Mouse (Mus musculus): ENCODE data around the gene Tlx1. TPM values are rescaled to one million over a fixed set of nuclear protein-coding genes. Genes with fewer than 3 reads are reported as not detected.

Tlx1 gene
- total RNA-seq, 2 experiments from 2014 or later = not detected

Other genes starting within 250 kb of the Tlx1 start
- 17.7 and 27.2 TPM in 2 replicates for gene Slf2, start 219.5 kb upstream of the Tlx1 start, total RNA-seq (2015; ENCODE audit: low replicate concordance)
- gene Slf2, start 219.5 kb upstream of the Tlx1 start, total RNA-seq (2017; ENCODE audit: low replicate concordance) = 26.5 and 29.4 TPM in 2 replicates
- gene Sema4g, start 161.6 kb upstream of the Tlx1 start, total RNA-seq (2015; ENCODE audit: low replicate concordance) = 0.36 TPM in 1 of 2 replicates, not detected in the other
- 0.39 TPM in 1 of 2 replicates, not detected in the other for gene Sema4g, start 161.6 kb upstream of the Tlx1 start, total RNA-seq (2017; ENCODE audit: low replicate concordance)
- 2.9 and 4.3 TPM in 2 replicates for gene Twnk, start 145.0 kb upstream of the Tlx1 start, total RNA-seq (2015; ENCODE audit: low replicate concordance)
- gene Twnk, start 145.0 kb upstream of the Tlx1 start, total RNA-seq (2017; ENCODE audit: low replicate concordance) = 1.4 and 2.0 TPM in 2 replicates
- gene Mrpl43, start 144.2 kb upstream of the Tlx1 start, total RNA-seq (2015; ENCODE audit: low replicate concordance) = 15.5 and 19.3 TPM in 2 replicates
- gene Mrpl43, start 144.2 kb upstream of the Tlx1 start, total RNA-seq (2017; ENCODE audit: low replicate concordance) = 8.4 and 11.4 TPM in 2 replicates
- 3.8 TPM in 1 of 2 replicates, not detected in the other for gene Lzts2, start 136.3 kb upstream of the Tlx1 start, total RNA-seq (2015; ENCODE audit: low replicate concordance)
- 1.4 and 2.2 TPM in 2 replicates for gene Lzts2, start 136.3 kb upstream of the Tlx1 start, total RNA-seq (2017; ENCODE audit: low replicate concordance)
- not detected in 2 replicates for gene Pdzd7, start 105.0 kb upstream of the Tlx1 start, total RNA-seq (2015; ENCODE audit: low replicate concordance)
- not detected in 2 replicates for gene Pdzd7, start 105.0 kb upstream of the Tlx1 start, total RNA-seq (2017; ENCODE audit: low replicate concordance)
- 1.4 and 4.6 TPM in 2 replicates for gene Sfxn3, start 103.2 kb upstream of the Tlx1 start, total RNA-seq (2015; ENCODE audit: low replicate concordance)
- 1.6 and 3.3 TPM in 2 replicates for gene Sfxn3, start 103.2 kb upstream of the Tlx1 start, total RNA-seq (2017; ENCODE audit: low replicate concordance)
- gene Kazald1, start 75.4 kb upstream of the Tlx1 start, total RNA-seq (2015; ENCODE audit: low replicate concordance) = not detected in 2 replicates
- gene Kazald1, start 75.4 kb upstream of the Tlx1 start, total RNA-seq (2017; ENCODE audit: low replicate concordance) = not detected in 2 replicates
- not detected in 2 replicates for gene Lbx1, start 85.1 kb downstream of the Tlx1 start, total RNA-seq (2015; ENCODE audit: low replicate concordance)
- not detected in 2 replicates for gene Lbx1, start 85.1 kb downstream of the Tlx1 start, total RNA-seq (2017; ENCODE audit: low replicate concordance)
- 130 and 155 TPM in 2 replicates for gene Btrc, start 213.1 kb downstream of the Tlx1 start, total RNA-seq (2015; ENCODE audit: low replicate concordance)
- 235 and 268 TPM in 2 replicates for gene Btrc, start 213.1 kb downstream of the Tlx1 start, total RNA-seq (2017; ENCODE audit: low replicate concordance)

Measured in erythroid progenitor cell, adult 5-6 weeks (primary cell).